Mouse (Mus musculus): ENCODE measurements around the gene Ociad1. TPM values are rescaled to one million over a fixed set of nuclear protein-coding genes. Genes with fewer than 3 reads are reported as not detected.

Ociad1 gene
- polyA plus RNA-seq, 1 experiment from 2014 or later, result 402 TPM

DNA sequence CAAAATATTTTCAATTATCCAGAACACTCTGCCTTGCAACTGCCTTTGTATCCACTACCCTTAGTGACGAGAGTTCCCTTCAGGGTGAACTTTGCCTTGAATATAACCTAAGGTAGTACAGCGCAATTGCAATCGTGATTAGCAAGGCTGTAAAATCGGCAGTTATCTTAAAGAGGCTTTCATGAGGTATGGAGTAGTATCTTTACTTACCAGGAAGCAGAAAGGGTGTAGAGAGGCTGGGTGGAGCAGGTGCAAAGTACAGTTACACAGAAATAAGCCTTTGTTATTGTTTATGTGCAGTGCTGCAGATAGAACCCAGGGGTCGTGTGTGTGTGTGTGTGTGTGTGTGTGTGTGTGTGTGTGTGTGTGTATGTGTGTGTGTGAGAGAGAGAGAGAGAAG is 62.8 kb downstream of the Ociad1 start:
- no peaks in the 10 kb centered on the region for H3K9me3 ChIP-seq (ENCODE audit: control insufficient read depth, low read length)
- H3K4me2 ChIP-seq (ENCODE audit: low read length), result no peak overlapping the region
- H3K27ac ChIP-seq (ENCODE audit: low read depth, low read length), result no peak overlapping the region
- H3K4me3 ChIP-seq (ENCODE audit: low read length), result no peak overlapping the region
- WGBS, result 71% methylated on average over 5 of the region's 5 CpGs
- H3K4me1 ChIP-seq (ENCODE audit: control insufficient read depth, insufficient read depth, low read depth, low read length), result no peaks in the 10 kb centered on the region; the same call in 1 of the 2 replicates
- H3K36me3 ChIP-seq (ENCODE audit: control insufficient read depth, insufficient read depth, low read length), result no peaks in the 10 kb centered on the region
- ATAC-seq, result no peak
- no peaks in the 10 kb centered on the region for H3K27me3 ChIP-seq (replicated peaks; ENCODE audit: control insufficient read depth, insufficient read depth, low read length)
- no peak overlapping the region for H3K9ac ChIP-seq (ENCODE audit: low read depth, low read length)

DNA sequence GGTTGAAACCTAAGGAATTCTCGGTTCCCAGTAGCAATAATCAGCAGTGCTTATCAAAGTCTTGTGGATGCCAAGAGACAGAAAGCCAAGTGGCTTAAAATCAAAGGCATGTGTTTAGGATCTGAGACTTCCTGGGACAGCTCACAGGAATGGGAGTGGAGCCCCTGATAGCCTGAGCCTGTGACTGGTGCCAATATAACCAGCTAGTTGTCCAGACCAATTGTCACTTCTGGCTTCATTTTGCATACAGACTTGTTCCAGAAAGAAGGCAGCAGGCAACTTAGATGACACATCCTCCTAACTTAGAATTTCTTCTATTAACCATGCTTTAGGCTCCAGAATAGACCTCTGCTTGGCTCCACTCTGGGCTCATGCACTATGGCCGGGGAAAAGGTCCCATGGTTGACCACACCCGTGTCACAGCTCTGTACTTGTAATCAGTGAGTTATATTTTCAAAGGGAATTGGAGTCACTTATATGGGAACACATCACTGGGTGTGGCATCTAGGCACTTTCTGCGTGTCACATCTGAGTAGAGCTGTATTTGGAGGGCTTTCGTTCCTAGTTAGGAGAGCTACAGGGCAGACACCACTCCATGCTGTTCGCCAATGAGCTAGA is 66.7 kb downstream of the Ociad1 start:
- Histone ChIP-seq H3K27me3 (replicated peaks; ENCODE audit: control insufficient read depth, insufficient read depth, low read length) (no peaks in the 10 kb centered on the region), H3K36me3 (ENCODE audit: control insufficient read depth, insufficient read depth, low read length) (no peaks in the 10 kb centered on the region), H3K9ac (ENCODE audit: low read depth, low read length) (no peak overlapping the region), H3K4me3 (ENCODE audit: low read length) (no peak overlapping the region), H3K9me3 (ENCODE audit: control insufficient read depth, low read length) (no peaks in the 10 kb centered on the region), H3K4me2 (ENCODE audit: low read length) (peak overlapping the region; percentile 48), H3K4me1 (ENCODE audit: control insufficient read depth, insufficient read depth, low read depth, low read length) (no peaks in the 10 kb centered on the region; the same call in 1 of the 2 replicates), H3K27ac (ENCODE audit: low read depth, low read length) (no peak overlapping the region)
- peak; percentile 20; the same call in 1 of the 2 replicates for ATAC-seq
- WGBS, result 88% methylated on average over 6 of the region's 6 CpGs

DNA sequence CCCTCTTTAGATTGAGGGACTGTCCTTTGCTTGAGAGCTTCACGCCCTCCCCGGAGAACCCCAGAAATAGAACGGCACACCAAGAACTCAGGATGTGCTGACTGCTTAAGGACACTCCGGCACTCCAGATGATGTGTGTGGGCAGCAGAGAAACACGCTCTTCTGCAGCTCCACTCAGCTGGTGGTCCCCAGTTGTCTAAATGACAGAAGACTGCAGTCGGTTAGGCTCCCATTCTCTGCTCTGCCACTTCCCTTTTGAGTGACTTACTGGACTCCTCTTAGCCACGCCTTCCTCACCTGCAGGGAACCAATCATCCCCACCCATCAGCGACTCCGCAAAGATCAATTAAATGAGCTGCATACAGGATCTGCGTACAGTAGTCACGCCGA is 67.2 kb downstream of the Ociad1 start:
- no peaks in the 10 kb centered on the region for H3K4me1 ChIP-seq (ENCODE audit: control insufficient read depth, insufficient read depth, low read depth, low read length)
- H3K9ac ChIP-seq (ENCODE audit: low read depth, low read length), result no peak overlapping the region
- H3K4me2 ChIP-seq (ENCODE audit: low read length), result peak overlapping the region; percentile 48
- H3K4me3 ChIP-seq (ENCODE audit: low read length), result peak overlapping the region; percentile 6; the same call in 1 of the 2 replicates
- no peaks in the 10 kb centered on the region for H3K9me3 ChIP-seq (ENCODE audit: control insufficient read depth, low read length)
- no peaks in the 10 kb centered on the region for H3K36me3 ChIP-seq (ENCODE audit: control insufficient read depth, insufficient read depth, low read length)
- peak; percentile 80 for ATAC-seq
- no peak overlapping the region for H3K27ac ChIP-seq (ENCODE audit: low read depth, low read length)
- H3K27me3 ChIP-seq (replicated peaks; ENCODE audit: control insufficient read depth, insufficient read depth, low read length), result no peaks in the 10 kb centered on the region
- WGBS, result 34% methylated on average over 12 of the region's 12 CpGs

DNA sequence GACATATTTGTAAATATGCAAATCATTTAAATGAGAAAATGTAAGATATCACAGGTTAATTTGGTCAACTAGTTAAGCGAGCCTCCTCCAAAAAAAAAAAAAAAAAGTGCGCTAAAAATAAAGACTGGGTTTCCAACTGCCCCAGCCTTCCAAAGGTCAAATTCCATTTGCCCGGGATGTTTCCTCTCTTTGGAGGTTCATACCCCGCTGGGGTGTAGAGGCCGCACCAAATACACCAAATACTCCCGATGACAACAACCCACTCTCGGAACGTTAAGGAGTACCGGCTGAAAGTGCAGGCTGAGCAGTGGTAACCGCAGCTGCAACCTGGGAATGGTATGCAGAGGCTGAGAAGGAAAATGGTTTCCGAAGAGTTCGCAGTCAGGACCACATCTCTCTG is 67.7 kb downstream of the Ociad1 start:
- Histone ChIP-seq H3K4me2 (ENCODE audit: low read length) (peak overlapping the region; percentile 48), H3K9me3 (ENCODE audit: control insufficient read depth, low read length) (no peaks in the 10 kb centered on the region), H3K4me3 (ENCODE audit: low read length) (0 out of 2 replicates have a peak overlapping the region, but pooled peaks have one; percentile 6), H3K27me3 (replicated peaks; ENCODE audit: control insufficient read depth, insufficient read depth, low read length) (no peaks in the 10 kb centered on the region), H3K4me1 (ENCODE audit: control insufficient read depth, insufficient read depth, low read depth, low read length) (no peaks in the 10 kb centered on the region), H3K9ac (ENCODE audit: low read depth, low read length) (no peak overlapping the region), H3K36me3 (ENCODE audit: control insufficient read depth, insufficient read depth, low read length) (no peaks in the 10 kb centered on the region), H3K27ac (ENCODE audit: low read depth, low read length) (no peak overlapping the region)
- 25% methylated on average over 12 of the region's 12 CpGs for WGBS
- no peak for ATAC-seq

DNA sequence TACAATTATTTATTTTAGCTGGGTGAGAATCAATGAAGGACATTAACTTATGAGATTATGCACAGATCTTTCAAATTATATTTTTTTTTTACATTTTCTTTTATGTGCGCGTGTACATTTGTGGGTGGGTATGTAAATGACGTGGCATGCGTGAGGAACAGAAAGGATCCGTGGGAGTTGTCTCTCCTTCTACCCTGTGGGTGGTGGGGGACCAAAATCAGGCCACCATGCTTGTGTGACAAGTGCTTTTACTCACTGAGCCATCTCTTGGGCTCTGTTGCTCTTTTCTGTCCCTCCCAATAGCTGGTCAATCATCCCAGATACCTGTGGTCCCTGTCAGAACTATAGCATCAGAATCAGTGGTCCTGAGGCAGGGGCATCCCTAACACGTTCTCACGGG is 69.8 kb downstream of the Ociad1 start:
- no peak for ATAC-seq
- H3K4me3 ChIP-seq (ENCODE audit: low read length), result no peak overlapping the region
- H3K27ac ChIP-seq (ENCODE audit: low read depth, low read length), result no peak overlapping the region
- no peaks in the 10 kb centered on the region for H3K27me3 ChIP-seq (replicated peaks; ENCODE audit: control insufficient read depth, insufficient read depth, low read length)
- H3K9me3 ChIP-seq (ENCODE audit: control insufficient read depth, low read length), result no peaks in the 10 kb centered on the region
- H3K4me1 ChIP-seq (ENCODE audit: control insufficient read depth, insufficient read depth, low read depth, low read length), result no peaks in the 10 kb centered on the region
- no peaks in the 10 kb centered on the region for H3K36me3 ChIP-seq (ENCODE audit: control insufficient read depth, insufficient read depth, low read length)
- 85% methylated on average over 7 of the region's 7 CpGs for WGBS
- no peak overlapping the region for H3K9ac ChIP-seq (ENCODE audit: low read depth, low read length)
- no peak overlapping the region for H3K4me2 ChIP-seq (ENCODE audit: low read length)

DNA sequence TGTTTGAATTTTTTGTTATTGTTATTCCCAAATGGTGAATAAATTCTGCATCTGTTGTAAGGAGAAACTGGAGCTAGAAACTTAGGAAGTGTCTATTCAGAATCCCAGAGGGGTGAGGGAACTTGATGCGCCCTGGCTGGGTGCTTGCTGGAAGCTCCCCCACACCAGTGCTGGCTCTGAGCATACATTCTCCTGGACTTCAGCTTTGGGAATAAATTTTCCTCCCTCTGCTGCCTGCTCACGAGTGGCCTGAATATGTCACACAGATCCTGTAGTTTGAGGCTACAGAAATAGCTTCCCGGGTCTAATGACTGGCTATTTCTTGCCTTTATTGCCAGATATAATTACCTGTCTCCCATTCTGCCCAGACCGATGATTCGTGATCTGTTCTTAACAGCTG is 70.2 kb downstream of the Ociad1 start:
- Histone ChIP-seq H3K4me1 (ENCODE audit: control insufficient read depth, insufficient read depth, low read depth, low read length) (no peaks in the 10 kb centered on the region), H3K36me3 (ENCODE audit: control insufficient read depth, insufficient read depth, low read length) (no peaks in the 10 kb centered on the region), H3K4me3 (ENCODE audit: low read length) (no peak overlapping the region), H3K27ac (ENCODE audit: low read depth, low read length) (no peak overlapping the region), H3K4me2 (ENCODE audit: low read length) (no peak overlapping the region), H3K9ac (ENCODE audit: low read depth, low read length) (no peak overlapping the region), H3K9me3 (ENCODE audit: control insufficient read depth, low read length) (no peaks in the 10 kb centered on the region), H3K27me3 (replicated peaks; ENCODE audit: control insufficient read depth, insufficient read depth, low read length) (no peaks in the 10 kb centered on the region)
- no peak for ATAC-seq
- 88% methylated on average over 5 of the region's 5 CpGs for WGBS

Other genes with a start within 250 kb of the Ociad1 start
- 29.3 and 32.1 TPM in 2 replicates for gene Fryl, start 36.2 kb upstream of the Ociad1 start, polyA plus RNA-seq (2015; fragmentation: Nextera tagmentation; extraction: Ambion mirVana)
- gene Ociad2, start 48.2 kb downstream of the Ociad1 start, polyA plus RNA-seq (2015; fragmentation: Nextera tagmentation; extraction: Ambion mirVana), result 26.6 and 27.4 TPM in 2 replicates
- gene Cwh43, start 113.3 kb downstream of the Ociad1 start, polyA plus RNA-seq (2015; fragmentation: Nextera tagmentation; extraction: Ambion mirVana), result 0.44 and 0.46 TPM in 2 replicates
- 44.8 and 53.0 TPM in 2 replicates for gene Dcun1d4, start 188.2 kb downstream of the Ociad1 start, polyA plus RNA-seq (2015; fragmentation: Nextera tagmentation; extraction: Ambion mirVana)

All from hindbrain, embryonic 16.5 days (tissue).